Mouse (Mus musculus): ENCODE measurements around the gene Hmg20a.

DNA sequence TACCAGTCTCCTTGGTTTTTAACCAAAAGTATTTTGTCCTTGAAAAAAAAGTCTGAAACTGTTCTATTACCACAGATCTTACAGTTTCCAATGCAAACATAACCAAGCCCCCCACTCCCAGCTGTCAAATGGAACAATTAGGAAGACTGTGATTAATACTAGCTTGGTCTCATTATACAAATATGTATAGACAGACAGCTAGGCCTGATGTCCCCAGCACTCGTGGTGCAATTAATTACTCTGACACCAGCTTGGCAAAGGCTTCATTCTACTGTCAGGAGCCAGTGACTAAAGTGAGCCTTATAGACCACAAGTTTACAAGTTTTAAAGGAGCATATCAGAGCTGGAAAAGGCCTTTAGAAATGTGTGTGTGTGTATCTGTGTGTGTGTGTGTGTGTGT is 74.5 kb downstream of the Hmg20a start:
- TF ChIP-seq SRF (IDR thresholded peaks at IDR 0.05; ENCODE audit: control insufficient read depth, insufficient read length, low read depth), result no peak
- no peak for TF ChIP-seq POLR2A (IDR thresholded peaks at IDR 0.05; ENCODE audit: insufficient read length, low read depth)
- no peak for TF ChIP-seq USF1 (IDR thresholded peaks at IDR 0.05; ENCODE audit: low read depth)
- no peak for TF ChIP-seq MAX (IDR thresholded peaks at IDR 0.05; ENCODE audit: low read depth)
